Mouse (Mus musculus) cortical plate, adult 2 months (tissue): ENCODE measurements around the gene Tap2.

Experiments used
- CTCF ChIP-seq: fragments of 200-500 bp; IDR thresholded peaks from 2 replicates; pipeline ENCODE4 v1.5.1; 2011; ENCODE audit warnings: mild to moderate bottlenecking, control low read depth, low read length; ENCODE audit not compliant: insufficient read depth; ENCODE audit errors: extremely low read depth
- POLR2A ChIP-seq: fragments of 200-500 bp; IDR thresholded peaks from 2 replicates; pipeline ENCODE4 v1.6.1; 2011; ENCODE audit warnings: mild to moderate bottlenecking, low read length, control low read depth; ENCODE audit not compliant: insufficient read depth; ENCODE audit errors: extremely low read depth

DNA sequence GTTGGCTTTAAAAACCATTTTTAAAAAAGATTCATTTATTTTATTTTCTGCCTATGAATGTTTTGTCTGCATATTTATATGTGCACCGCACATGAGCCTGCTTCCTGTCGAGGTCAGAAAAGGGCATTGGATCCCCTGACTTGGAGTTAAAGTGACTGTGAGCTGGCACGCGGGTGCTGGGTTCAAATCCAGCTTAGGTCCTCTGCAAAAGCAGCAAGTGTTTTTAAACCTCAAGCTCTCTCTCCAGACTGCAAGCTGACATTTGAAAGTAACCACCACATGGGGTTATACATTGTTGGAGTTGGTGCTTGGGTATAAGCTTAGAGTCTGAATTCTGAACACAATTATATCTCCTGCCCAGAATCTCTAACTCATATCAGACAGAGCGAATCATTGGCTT lies 14.7 kb downstream of the Tap2 start:
- TF ChIP-seq CTCF, result no peak
- no peak for TF ChIP-seq POLR2A
